Mouse (Mus musculus) forebrain, embryonic 16.5 days (tissue): ENCODE measurements around the gene Cdh3. TPM values are rescaled to one million over a fixed set of nuclear protein-coding genes. Genes with fewer than 3 reads are reported as not detected.

ENCODE experiments used
- ATAC-seq: fragments of 200-750 bp; cut with Nextera tagmentation; 2 replicates; pipeline ENCODE4 v1.8.0; 2017; ENCODE audit warnings: mild to moderate bottlenecking, moderate library complexity
- H3K27ac ChIP-seq: fragments of 300-500 bp; sonication (generic); 2 replicates; pipeline ENCODE4 v1.5.1; 2014; ENCODE audit warnings: low read length, control low read depth
- H3K27me3 ChIP-seq: fragments of 300-500 bp; sonication (generic); replicated peaks from 2 replicates; pipeline ENCODE4 v1.6.1; 2014; ENCODE audit warnings: low read length; ENCODE audit not compliant: control insufficient read depth, insufficient read depth
- H3K36me3 ChIP-seq: fragments of 300-500 bp; sonication (generic); 2 replicates; pipeline ENCODE4 v1.6.1; 2014; ENCODE audit not compliant: control insufficient read depth, insufficient read depth
- H3K4me1 ChIP-seq: fragments of 300-500 bp; sonication (generic); replicated peaks from 2 replicates; pipeline ENCODE4 v1.6.1; 2014; ENCODE audit warnings: low read length; ENCODE audit not compliant: control insufficient read depth, insufficient read depth
- H3K4me2 ChIP-seq: fragments of 300-500 bp; sonication (generic); 2 replicates; pipeline ENCODE4 v1.6.1; 2014; ENCODE audit warnings: mild to moderate bottlenecking, low read length, control low read depth
- H3K4me3 ChIP-seq: fragments of 300-500 bp; sonication (generic); replicated peaks from 2 replicates; pipeline ENCODE4 v1.5.1; 2014; ENCODE audit warnings: mild to moderate bottlenecking, low read length, control low read depth
- H3K9ac ChIP-seq: fragments of 300-500 bp; sonication (generic); replicated peaks from 2 replicates; pipeline ENCODE4 v1.6.1; 2014; ENCODE audit warnings: low read depth, low read length, control low read depth
- H3K9me3 ChIP-seq: fragments of 300-500 bp; sonication (generic); 2 replicates; pipeline ENCODE4 v1.6.1; 2016; ENCODE audit warnings: low read length; ENCODE audit not compliant: control insufficient read depth
- WGBS: fragments of 180-500 bp; shearing (Covaris S2); extraction: QIAGEN DNeasy Blood & Tissue Kit; methylation state at CpG from one replicate; pipeline ENCODE4 v1.1.7; 2014; 5-methylcytosine and 5-hydroxymethylcytosine counted together
- polyA plus RNA-seq: library from polyadenylated mRNA; unstranded; fragments of >200 nt; fragmentation: Nextera tagmentation; extraction: Ambion mirVana; gene quantifications from 2 replicates; pipeline ENCODE4 v1.2.1, GENCODE M21; 2015

Cdh3 gene
- polyA plus RNA-seq, result 0.91 and 1.2 TPM in 2 replicates

DNA sequence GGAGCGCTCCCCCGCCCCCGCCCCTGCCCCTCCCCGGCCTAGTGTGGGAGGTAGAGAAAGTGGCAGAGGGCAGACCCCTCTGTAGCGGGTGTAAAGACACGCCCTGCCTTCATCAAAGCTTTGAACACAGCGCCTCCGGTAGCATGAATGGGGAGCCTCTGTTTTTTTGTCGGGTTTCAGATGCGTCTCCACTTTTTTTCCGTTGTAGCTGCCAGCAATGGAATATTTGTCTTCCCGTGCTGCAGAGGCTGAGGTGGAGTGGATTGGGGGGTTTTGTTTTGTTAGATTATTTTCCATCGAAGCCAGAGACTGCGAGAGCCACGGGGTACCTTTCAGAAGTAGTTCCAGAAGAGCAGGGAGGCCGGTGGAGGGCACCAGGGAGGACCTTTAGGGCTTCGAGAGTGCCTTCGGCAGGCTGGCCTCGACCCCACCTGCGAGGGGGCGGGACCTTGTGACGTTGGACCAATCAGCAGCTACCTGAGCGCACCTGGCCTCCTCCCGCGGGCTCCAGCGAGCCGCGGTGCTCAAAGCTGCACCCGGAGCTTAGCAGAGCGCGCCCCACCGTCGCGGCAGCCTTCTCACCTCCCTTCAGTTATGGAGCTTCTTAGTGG lies at the start of gene Cdh3:
Gene Cdh3, plus strand, starts transcription at position 527 of the 611 bp plus-strand sequence.
- peak; percentile 41 for ATAC-seq
- WGBS, result under 1% methylated on average over 33 of the region's 34 CpGs

DNA sequence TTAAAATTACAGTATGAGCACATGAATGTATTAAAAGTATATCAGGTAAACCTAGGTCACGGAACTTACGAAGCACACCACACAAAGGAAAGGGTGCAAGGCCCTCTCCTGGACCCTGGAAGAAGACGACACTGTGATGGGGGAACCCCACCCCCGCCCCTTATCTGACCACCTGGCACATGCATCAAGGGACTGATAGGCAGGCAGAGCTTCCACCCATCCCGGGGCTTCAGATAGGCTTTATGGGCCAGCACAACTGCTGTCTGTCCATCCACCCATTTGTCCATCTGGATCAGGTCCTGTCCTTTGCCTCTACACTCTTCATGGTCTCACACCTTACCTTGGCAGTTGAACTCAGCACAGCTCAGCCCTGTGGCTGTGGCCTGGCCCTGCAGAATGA lies 48.6 kb upstream of the Cdh3 start:
- Histone ChIP-seq H3K27ac (no peak overlapping the region), H3K36me3 (no peaks in the 10 kb centered on the region), H3K4me1 (no peaks in the 10 kb centered on the region), H3K27me3 (no peaks in the 10 kb centered on the region), H3K4me2 (no peak overlapping the region), H3K4me3 (no peak overlapping the region), H3K9ac (no peak overlapping the region), H3K9me3 (no peaks in the 10 kb centered on the region)
- whole genome bisulfite sequencing, result 78% methylated on average over 5 of the region's 5 CpGs
- no peak for ATAC-seq

More for the DNA sequence above, at the start of gene Cdh3:
- H3K27me3 ChIP-seq, result peaks cover 68% of the 10 kb centered on the region
- H3K9me3 ChIP-seq, result no peaks in the 10 kb centered on the region
- no peak within 1 kb of the TSS for H3K27ac ChIP-seq
- H3K4me3 ChIP-seq, result peak within 1 kb of the TSS; percentile 34
- no peaks in the 10 kb centered on the region for H3K36me3 ChIP-seq
- peak within 1 kb of the TSS; percentile 53 for H3K4me2 ChIP-seq
- H3K9ac ChIP-seq, result 0 out of 2 replicates have a peak within 1 kb of the TSS, but pooled peaks have one; percentile 32
- peaks cover 29% of the 10 kb centered on the region for H3K4me1 ChIP-seq

DNA sequence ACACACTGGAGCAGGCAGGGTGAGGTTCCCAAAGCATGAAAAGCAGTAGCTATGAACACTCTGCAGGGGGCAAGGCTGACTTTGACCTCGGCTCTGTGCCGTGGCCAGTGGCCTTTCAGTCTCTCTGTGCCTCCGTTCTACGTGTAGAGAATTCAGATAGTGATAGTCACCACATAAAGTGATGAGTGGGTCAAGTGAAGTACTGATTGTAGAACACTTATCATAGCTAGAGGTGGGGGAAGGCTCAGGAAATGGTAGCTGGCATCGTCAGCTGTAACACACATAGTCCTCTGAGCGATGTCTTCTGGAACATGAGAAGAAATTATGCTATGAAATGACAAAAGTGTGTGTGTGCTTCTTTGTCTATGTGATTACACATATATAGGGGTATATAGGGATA lies 46.9 kb upstream of the Cdh3 start:
- no peak overlapping the region for H3K27ac ChIP-seq
- no peaks in the 10 kb centered on the region for H3K36me3 ChIP-seq
- no peak overlapping the region for H3K4me3 ChIP-seq
- no peak overlapping the region for H3K9ac ChIP-seq
- H3K9me3 ChIP-seq, result no peaks in the 10 kb centered on the region
- no peak for ATAC-seq
- H3K27me3 ChIP-seq, result no peaks in the 10 kb centered on the region
- H3K4me1 ChIP-seq, result no peaks in the 10 kb centered on the region
- no peak overlapping the region for H3K4me2 ChIP-seq
- WGBS, result 91% methylated on average over 6 of the region's 6 CpGs

DNA sequence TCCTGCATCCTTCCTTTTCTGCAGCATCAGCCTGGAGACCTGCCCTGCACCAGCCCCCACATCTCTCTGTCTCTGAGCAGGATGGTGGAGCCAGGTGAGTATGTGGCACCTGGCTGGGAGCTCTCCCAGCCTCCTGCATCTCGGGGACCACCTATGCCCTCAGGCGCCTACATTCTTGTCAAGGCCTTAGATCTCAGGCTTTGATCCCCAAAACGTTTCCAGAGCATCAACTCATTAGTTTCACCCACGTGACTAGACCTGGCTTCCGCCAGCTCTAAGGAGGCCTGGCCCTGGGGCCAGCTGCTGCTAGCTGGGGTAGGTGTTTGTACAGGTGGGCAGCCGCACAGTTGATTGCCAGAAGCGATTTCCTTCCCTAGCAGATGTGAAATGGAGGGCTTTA lies 41.2 kb upstream of the Cdh3 start:
- 59% methylated on average over 7 of the region's 7 CpGs for WGBS
- Histone ChIP-seq H3K4me2 (no peak overlapping the region), H3K9me3 (no peaks in the 10 kb centered on the region), H3K4me1 (no peaks in the 10 kb centered on the region), H3K36me3 (no peaks in the 10 kb centered on the region), H3K27me3 (no peaks in the 10 kb centered on the region), H3K9ac (no peak overlapping the region), H3K4me3 (no peak overlapping the region), H3K27ac (no peak overlapping the region)
- ATAC-seq, result no peak

DNA sequence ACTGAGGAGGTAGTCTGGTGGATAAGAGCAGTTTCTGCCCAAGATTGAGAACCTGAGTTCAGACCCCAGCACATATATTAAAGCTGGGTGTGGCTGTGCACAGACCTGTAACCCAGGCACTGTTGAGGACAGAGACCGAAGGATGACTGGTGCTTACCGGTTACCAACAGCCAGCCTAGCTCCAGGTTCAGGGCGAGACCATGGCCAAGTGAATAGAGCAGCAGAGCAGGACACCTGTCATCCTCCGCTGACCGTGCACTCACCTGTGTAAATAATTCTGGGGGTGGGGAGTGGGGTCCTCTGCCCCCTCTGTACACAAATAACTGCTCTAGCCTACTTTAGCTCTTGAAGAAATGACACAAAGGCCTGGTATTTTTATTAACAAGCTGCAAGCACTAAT lies 36.7 kb upstream of the Cdh3 start:
- Histone ChIP-seq H3K4me2 (no peak overlapping the region), H3K4me3 (no peak overlapping the region), H3K27me3 (no peaks in the 10 kb centered on the region), H3K36me3 (no peaks in the 10 kb centered on the region), H3K27ac (no peak overlapping the region), H3K9ac (no peak overlapping the region), H3K4me1 (no peaks in the 10 kb centered on the region), H3K9me3 (no peaks in the 10 kb centered on the region)
- ATAC-seq, result no peak
- WGBS, result 91% methylated on average over 5 of the region's 5 CpGs

DNA sequence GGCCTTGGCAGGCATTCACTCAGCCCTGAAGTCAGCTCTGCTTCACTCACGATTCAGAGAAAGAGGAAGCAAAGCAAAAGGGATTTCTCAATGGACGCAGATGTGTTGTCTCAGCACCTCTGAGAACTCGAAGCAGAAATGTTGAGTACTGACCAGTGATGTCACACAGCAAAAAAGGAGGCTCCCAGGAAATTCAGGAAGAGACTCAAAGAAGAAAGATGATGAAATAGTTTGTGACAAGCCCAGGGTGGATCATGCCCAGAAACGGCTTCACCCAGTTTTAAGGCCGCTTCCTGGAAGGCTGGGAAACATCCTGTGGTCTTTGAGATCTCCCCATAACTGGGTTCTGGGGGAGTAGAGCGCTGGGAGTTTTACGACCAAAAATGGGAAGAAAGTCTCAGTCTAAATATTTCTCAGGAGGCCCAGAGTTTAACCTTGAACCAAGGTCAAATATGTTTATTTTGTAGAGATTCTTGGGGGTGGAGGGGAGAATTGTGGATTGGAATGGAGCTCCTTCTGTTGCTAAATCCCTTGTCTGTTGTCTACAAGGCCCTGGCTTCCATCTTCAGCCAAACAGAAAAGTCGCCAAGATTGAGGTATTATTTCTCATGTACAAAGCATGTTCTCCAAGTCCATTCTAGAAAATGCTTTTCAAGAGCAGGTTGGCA lies 10.5 kb upstream of the Cdh3 start, which contains the start of gene 6030452D12Rik:
Gene 6030452D12Rik, plus strand, starts transcription at position 505 of the 668 bp plus-strand sequence.
- Histone ChIP-seq H3K36me3 (no peaks in the 10 kb centered on the region), H3K27ac (no peak within 1 kb of the TSS), H3K4me2 (no peak within 1 kb of the TSS), H3K9ac (no peak within 1 kb of the TSS), H3K4me3 (no peak within 1 kb of the TSS), H3K4me1 (no peaks in the 10 kb centered on the region), H3K9me3 (no peaks in the 10 kb centered on the region), H3K27me3 (no peaks in the 10 kb centered on the region)
- ATAC-seq, result no peak
- WGBS, result 79% methylated on average over 8 of the region's 8 CpGs

DNA sequence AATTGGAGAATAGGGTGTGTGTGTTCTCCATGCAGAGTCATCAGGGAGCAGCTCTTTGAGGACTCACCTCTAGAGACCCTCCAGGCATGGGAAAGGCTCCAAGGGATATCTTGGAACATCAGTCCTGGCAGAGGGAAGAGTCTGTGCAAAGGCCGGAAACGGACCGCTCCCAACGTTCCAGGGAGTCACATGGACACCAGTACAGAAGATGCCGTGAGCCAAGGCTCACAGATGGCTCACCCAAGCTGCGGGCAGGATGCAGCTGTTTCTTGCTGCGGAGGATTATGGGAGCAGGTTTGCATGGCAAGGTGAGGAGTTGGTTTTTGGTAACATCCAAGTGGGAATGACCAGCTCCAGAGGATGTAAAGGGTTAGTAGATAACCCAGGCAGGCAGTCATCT lies 6.5 kb upstream of the Cdh3 start:
- Histone ChIP-seq H3K27ac (no peak overlapping the region), H3K4me3 (no peak overlapping the region), H3K27me3 (peaks cover 24% of the 10 kb centered on the region), H3K9ac (no peak overlapping the region), H3K4me1 (peaks cover 10% of the 10 kb centered on the region), H3K9me3 (no peaks in the 10 kb centered on the region), H3K4me2 (no peak overlapping the region), H3K36me3 (no peaks in the 10 kb centered on the region)
- WGBS, result 83% methylated on average over 7 of the region's 7 CpGs
- ATAC-seq, result no peak

DNA sequence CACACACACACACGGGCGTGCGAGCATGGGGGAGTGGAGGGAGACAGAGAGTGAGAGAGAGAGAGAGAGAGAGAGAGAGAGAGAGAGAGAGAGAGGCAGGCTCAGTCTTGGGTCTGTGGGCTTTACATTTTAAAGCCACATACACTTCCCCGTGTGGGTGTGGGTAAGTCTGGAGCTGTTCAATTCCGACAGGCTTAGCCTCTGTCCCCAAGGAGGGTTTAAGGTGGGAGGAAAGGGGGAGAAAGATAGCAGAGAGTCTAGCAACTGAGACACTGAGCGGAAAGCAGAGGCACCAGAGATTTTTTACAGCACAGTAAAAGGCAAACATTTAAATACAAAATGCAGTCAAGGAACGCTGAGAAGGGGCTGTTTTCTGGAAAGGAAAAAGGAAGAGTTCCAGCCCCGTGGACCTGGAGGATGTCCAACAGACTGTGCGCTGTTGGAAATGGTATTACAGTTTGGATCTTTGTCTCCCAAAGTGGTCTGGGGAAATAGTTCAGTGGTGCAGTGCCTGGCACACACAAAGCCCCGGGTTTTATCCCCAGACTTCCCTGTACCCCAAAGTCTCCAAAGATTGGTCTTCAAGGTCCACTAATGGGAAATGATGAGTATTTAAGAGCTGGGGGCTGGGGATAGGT lies 5.2 kb upstream of the Cdh3 start:
- no peaks in the 10 kb centered on the region for H3K9me3 ChIP-seq
- H3K4me3 ChIP-seq, result no peak overlapping the region
- H3K4me1 ChIP-seq, result peaks cover 14% of the 10 kb centered on the region
- H3K4me2 ChIP-seq, result no peak overlapping the region
- peaks cover 34% of the 10 kb centered on the region for H3K27me3 ChIP-seq
- H3K36me3 ChIP-seq, result no peaks in the 10 kb centered on the region
- WGBS, result 63% methylated on average over 10 of the region's 10 CpGs
- ATAC-seq, result no peak
- H3K9ac ChIP-seq, result no peak overlapping the region
- H3K27ac ChIP-seq, result no peak overlapping the region

DNA sequence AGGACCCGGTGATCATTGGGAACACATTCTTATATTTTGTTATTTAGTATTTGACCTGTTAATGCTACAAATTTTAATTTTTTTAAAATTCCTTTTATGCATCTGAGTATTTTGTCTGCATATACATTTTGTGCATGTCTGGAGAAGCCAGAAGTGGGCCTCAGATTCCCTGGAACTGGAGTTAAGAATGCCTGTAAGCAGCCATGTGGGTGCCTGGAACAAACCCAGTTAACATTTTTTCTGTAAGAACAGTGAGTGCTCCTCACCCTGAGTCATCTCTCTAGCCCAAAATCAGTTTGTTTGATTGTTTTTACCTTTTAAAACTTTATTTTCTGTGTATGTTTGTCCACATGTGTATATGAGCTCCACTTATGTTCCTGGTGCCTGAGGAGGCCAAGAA lies 4.6 kb upstream of the Cdh3 start:
- H3K27me3 ChIP-seq, result peaks cover 41% of the 10 kb centered on the region
- no peak overlapping the region for H3K4me2 ChIP-seq
- H3K4me1 ChIP-seq, result peaks cover 20% of the 10 kb centered on the region
- H3K4me3 ChIP-seq, result no peak overlapping the region
- no peaks in the 10 kb centered on the region for H3K9me3 ChIP-seq
- no peak overlapping the region for H3K9ac ChIP-seq
- WGBS, result 93% methylated on average over 1 of the region's 1 CpGs
- H3K27ac ChIP-seq, result no peak overlapping the region
- no peak for ATAC-seq
- no peaks in the 10 kb centered on the region for H3K36me3 ChIP-seq
